Mouse (Mus musculus): ENCODE data around the gene Foxd3.
"Not testable (repeated sequence)": the region's sequence is repeated elsewhere in the genome, so short reads cannot be mapped to it uniquely, and the experiment has no call there.

Foxd3 gene

DNA sequence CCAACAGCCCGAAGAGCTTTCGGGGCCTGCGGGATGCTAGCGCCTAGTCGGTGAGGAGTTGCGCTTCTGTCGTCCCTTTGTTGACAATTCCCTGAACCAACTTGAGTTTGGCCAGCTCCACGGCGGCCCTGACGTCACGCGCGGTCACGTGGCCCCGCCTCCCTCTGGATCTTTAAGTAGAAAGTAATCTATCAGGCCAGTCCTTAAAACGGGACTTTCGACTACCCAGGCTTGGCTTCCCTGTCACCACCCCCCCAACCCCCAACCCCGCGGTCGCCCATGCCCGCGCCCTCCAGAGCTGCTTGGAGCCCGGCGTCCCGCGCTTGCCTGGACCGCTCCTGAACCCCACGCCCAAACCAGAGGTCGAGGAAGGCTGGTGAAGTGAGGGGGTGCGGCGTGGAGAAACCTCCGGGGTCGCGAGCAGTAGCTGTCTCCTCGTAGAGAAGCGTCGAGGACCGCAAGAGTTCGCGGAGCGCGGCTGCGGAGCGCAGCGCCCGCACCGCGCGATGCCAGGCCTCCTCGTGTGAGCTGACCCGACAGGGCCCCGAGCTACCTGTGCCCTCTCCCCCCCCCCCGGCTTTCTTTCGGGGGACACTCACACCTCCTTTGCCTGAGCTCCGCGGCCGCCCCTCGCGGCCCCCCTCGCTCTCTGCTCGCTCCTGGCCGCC, at the start of gene Foxd3:
Foxd3 (plus strand) TSS at position 363 of the 668 bp plus-strand sequence.
- peak in 1 of 2 experiments; percentile 6 for DNase-seq (ENCODE audit: low spot score in 2 of 2)

DNA sequence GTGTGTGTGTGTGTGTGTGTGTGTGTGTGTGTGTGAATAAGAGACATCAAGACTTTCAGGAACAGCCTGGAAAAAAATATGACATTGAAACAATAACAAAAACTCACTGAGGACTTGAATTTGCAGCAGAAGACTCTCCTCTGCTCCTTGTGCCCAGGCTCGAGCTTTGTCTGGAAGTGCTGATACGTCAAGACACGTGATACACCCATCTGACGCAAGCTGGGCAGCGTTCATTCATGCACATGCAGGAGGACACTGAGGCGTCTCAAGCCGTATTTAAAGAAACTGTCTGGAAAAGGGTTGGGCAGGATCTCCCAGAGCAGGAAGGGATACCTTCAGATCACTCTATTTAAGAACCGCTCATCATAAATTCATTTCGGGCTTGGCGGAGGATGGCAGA, 43.9 kb upstream of the Foxd3 start:
- DNase-seq (ENCODE audit: low spot score in 2 of 2), result no peak

DNA sequence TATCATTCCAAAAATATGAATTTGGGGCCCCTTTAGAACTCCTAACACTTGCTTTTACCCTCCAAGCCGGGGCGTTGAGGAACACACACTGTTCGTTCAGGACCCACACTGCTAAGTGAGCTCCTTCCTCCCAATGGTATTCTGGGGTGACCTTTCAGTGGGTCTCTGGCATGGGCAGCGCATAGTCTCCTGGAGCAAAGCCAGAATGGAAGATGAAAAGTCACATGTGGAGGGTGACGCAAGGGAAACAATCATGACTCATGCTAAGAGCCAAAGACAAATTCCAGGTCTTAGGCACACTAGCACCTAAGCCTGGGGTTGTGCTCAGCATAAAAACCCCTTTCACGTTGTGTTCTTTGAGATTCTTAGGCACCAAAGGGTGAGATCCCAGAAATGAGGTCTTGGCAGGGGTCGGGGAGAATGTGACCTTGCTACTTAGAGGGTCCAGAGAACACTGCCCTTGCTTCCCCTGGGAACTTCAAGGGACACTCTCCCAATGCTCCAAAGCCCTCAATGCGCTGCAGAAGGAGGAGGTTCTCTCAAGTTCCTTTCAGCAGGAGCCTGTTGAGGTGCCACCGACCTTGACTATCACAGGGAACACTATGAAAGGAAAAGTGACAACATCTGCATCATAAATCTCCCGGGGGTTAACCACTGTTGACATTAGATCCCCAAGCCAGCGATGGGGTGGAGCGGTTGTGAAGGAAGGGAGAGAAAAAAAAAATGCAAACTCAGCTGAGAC, 43.3 kb upstream of the Foxd3 start:
- DNase-seq (ENCODE audit: low spot score in 2 of 2), result no peak

DNA sequence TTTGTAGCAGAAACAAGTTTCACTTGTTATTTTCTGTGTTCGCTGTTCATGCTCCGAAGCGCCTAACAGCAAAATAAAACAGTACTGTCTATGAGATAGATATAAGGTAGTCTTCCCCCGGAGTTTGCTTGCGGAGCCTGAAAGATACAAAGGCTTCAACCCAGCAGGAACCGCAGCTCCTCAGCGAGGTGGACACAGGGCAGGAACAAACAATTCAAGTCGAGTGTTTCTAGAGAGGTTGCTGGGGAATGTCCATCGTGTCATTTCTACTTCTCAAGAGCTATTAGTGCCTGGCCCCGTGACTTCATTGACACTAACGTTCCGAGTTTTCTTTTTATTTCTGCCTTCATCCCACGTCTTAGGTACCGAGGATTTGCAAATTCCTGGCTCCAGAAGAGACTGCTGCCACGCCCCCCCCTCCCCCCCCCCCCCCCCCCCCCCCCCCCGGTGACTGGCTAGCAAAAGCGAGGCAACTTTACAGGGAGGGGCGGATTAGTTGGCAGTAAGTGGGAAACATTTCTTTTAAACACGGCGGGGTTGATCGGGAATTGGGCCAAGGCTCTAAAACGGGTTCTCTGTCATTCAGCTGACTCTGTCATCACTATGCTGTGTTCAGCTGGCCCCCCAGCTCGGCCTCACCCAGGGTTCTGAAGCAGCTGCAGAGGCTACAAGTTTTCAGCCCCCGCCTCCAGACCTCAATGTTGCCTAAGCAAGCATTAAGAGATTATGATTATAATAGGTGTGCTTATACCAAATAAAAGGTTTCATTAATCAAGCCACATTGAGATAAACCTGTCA, 29.9 kb upstream of the Foxd3 start:
- no peak for DNase-seq (ENCODE audit: low spot score in 2 of 2)

DNA sequence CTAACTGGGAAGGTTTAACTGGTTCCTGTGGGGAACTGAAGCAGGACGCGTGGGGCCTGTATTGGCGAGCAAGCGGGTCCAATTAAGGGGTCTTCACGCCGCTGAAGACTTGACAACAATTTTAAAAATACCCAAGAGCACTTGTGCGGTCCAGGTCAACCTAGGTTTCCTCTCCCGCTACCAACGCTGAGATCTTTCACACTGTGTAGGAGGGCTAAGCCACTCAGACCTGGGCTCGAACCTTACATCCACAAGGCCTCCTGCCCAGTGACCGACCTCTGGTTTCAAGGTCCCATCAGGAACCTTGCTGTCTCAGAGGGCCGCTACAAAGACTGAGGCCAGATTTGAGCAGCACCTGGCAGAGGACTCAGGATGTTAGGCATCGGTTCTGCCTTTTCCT, 29.0 kb upstream of the Foxd3 start:
- no peak for DNase-seq (ENCODE audit: low spot score in 2 of 2)

DNA sequence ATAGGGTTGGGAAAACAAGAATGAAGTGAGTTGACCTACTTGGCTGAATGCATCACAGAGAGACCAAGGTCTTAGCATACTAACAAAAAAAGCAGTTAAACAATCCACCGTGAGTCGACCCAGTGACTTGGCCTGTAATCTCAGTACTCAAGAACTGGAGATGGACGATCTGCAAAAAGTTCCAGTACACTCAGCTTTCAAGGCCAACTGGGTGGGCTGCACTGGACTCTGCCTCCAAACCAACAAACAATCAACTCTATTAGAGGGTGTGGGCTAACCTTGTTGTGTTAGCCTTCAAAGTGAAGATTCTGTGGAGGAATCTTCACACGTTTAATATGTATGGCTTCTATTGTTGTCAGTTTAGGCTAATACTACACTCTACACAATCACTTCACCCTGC, 20.1 kb upstream of the Foxd3 start:
- no peak for DNase-seq (ENCODE audit: low spot score in 2 of 2)

DNA sequence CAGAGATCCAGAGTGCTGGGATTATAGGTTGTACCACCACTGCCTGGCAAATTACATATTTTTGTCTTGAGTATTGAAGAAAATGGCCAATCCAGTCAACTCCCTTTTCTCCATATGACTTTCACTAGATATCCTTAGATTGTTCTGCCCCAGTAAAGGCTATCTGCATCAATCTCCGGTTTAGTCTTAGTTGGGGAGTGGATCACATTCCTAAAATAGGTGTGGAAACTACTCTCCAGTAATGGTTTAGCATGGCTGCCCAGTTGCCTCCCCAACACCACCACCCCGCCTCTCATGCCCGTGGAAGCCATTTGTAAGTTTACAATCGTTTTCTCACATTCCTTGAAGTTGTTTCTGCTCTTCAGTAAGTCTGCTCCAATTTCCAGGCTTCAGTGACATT, 19.4 kb upstream of the Foxd3 start:
- no peak for DNase-seq (ENCODE audit: low spot score in 2 of 2)

DNA sequence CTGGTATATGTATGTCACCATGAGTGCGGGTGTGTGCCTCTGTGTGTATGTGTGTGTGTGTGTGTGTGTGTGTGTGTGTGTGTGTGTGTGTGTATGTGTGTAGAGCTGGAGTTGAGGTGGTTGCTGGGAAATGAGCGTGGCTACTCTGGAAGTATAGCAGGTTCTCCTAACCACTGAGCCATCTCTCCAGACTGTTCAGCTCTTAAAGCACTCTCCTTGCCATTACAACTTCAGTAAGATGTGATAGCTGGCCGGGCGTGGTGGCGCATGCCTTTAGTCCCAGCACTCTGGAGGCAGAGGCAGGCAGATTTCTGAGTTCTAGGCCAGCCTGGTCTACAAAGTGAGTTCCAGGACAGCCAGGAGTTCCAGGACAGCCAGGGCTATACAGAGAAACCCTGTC, 15.5 kb upstream of the Foxd3 start:
- DNase-seq (ENCODE audit: low spot score in 2 of 2), result not testable (repeated sequence)

DNA sequence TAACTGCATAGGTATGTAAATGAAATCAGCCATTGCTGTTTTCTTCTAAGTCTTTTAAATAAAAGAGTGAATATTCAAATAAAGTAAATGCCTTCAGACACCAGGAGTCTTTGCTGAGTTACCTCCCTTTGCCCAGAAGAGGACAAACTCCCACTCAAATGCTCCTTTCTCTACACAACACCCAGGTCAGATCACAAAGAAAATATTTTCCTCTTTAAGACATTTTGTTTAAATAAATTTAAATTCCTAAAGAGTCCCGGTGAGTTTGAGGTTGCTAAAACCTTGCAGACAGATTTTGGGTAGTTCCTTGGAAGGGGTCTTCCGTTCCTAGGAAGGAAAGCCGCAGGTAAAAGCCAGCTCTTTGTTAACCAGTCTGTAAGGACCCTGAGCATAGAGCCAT, 14.2 kb upstream of the Foxd3 start:
- DNase-seq (ENCODE audit: low spot score in 2 of 2), result no peak

DNA sequence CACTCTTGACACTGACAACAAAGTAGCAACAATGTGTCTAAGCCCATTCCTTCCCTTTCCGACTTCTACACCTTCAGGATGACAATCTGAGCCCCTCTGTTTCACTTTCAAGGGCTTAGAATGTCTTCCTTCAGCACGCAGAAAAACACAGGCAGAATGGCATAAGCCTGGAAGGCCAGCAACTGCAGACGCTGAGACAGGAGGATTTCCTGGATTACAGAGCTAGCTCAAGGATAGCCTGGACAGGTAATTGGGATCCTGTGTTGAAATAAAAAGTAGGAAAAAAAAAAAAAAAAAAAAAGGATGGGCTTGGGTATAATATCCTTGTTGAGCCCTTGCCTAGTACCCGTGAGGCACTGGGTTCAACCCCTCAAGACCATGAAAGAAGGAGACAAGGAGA, 10.5 kb upstream of the Foxd3 start:
- no peak for DNase-seq (ENCODE audit: low spot score in 2 of 2)

DNA sequence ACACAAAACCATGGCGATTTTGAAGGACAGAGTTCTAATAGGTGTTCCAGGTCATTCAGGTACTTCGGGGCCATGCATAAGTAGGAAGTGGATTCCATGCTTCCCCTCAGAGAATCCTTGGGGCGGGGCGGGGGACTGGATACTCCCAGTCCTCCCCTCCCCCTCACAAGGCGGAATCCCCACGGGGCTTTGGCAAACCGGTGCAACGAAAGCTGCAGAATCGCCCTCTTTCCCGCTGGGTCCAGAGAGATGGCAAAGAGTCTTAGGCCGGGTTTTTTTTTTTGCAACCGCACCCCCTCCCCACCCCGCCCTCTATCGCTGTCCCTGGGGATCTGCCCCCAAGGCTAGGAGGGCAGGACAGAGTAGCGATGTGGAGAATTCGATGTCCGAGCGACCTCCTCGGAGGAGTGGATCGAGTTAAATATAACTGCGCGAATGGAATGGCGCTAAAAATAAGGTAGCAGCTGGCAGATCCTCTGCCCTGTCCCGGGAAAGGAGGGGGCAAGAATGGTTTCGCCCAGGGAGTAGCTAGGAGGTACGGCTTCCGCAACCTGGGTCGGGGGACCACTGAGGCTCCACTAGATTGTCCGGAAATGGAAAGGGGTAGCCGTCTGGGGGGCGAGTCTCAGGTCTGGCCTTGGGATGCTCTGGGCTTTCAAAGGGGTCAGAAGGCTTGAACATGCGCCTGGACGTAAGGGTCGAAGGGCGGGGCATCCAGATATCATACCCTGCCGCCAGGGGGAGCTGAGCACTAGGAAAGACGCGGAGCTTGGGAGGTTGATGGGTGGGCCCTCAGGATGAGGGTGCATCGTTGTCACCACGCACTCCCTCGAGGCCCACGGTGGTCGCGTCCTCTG, 5.8 kb upstream of the Foxd3 start:
- peak in 1 of 2 experiments; percentile 6 for DNase-seq (ENCODE audit: low spot score in 2 of 2)

DNA sequence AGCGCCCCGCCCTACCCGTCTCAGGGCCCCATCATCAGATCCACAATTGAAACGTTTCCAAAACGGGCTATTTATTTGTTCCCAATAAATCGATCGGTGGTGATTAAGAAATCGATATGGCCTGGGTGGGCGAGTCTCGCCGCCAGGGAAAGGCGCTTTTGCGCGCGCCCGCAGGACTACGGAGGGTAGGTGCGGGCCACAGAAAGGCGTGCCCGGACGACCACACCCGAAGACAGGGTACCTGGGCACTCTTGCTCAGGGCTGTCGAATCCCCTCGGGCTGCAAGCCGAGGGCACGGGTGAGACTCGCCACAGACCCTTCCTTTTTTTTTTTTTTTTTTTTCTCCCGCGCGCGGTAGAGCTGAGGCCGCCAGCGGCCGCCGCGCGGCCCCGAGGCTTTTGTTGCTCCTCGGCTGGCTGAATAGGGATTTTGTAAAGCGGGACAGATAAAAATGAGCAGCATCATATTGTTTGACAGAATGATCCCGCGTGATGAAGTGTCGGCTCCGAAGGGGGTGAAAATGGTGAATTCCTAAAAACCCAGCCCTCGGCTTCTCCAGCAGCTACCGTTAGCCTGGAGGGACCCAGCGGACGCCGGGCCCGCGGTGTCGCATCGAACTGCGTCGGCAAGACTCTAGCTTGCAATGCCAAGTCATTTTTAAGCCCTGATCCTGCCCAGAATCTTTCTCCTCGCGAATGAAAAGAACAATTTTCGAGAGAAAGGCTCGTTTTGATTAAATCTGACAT, 5.0 kb upstream of the Foxd3 start:
- DNase-seq (ENCODE audit: low spot score in 2 of 2), result peak in 1 of 2 experiments; percentile 9

DNA sequence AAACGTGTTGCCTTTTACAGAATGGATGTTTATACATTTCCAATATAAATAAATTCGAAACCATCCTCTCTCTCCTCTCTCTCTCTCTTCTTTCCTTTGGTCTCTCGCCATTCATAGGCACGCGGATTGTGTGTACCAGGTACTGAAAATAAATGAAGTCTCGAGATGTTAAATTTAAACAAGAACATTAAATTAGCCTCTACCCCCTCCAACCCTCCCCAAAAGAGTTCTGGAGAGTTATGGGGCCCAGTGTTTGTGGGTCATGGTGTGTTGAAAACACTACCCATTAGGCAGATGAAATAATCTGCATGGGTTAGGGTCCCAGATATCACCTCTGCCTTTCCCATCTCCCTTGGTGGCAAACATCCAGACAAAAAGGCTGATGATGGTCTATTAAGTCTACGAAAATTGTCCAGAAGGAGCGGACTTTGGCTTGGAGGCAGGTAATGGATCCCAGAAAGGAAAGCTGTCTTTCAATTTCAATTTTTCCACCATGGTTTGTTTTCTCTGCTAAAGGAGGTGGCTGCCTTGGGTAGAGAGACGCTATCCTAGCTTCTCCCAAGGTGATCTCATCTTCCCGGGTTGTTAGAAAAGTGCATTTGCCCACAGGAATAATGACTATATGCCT, 4.2 kb upstream of the Foxd3 start:
- no peak for DNase-seq (ENCODE audit: low spot score in 2 of 2)

DNA sequence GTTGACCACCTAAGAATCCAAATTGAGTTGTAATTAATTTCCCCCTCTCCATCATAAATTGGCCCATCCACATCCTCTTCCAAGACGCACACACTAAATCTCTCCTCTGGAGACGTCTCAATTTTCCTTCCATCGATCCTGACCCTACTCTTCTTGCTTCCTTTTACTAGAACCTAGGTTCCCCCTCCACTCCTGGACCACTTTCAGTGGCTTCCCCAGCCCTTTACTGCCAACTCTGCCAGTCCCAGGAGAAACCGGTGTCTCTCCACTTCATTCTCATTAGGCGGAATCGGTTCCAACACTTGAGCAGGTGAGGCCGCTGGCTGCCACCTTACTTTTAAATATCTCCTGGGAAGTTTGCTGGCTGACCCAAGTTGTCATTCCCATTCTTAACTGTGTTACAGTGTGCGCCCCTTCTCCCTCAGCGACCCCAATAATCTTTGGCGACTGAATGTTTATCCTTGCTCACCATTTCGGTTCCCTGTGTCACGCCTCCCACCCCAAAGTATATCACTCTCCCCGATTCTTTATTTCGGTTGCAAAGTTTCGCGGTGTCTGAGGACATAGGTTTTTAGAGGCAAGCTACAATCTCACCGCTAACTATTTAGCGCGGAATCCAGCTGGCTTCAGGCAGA, 3.4 kb upstream of the Foxd3 start:
- DNase-seq (ENCODE audit: low spot score in 2 of 2), result peak in 1 of 2 experiments; percentile 7

DNA sequence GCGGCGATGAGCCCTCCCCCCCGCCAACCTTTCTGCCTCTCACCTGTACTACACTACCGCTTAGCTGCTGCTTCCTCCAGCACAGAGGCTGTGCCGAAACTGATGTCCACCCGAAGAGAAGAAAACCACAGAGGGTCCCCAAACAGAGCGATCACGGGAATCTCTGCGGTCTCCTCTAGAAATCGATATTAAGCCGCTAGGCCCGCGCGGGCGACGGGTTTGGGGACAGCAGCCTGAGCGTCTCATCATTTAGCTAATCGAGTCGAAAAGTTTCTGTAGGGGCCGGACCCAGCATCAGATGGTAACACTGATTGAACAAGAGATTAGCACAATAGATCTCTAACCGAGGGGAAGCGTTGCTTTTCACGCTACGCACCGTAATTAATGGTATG, 2.9 kb upstream of the Foxd3 start:
- DNase-seq (ENCODE audit: low spot score in 2 of 2), result peak in 1 of 2 experiments; percentile 6

DNA sequence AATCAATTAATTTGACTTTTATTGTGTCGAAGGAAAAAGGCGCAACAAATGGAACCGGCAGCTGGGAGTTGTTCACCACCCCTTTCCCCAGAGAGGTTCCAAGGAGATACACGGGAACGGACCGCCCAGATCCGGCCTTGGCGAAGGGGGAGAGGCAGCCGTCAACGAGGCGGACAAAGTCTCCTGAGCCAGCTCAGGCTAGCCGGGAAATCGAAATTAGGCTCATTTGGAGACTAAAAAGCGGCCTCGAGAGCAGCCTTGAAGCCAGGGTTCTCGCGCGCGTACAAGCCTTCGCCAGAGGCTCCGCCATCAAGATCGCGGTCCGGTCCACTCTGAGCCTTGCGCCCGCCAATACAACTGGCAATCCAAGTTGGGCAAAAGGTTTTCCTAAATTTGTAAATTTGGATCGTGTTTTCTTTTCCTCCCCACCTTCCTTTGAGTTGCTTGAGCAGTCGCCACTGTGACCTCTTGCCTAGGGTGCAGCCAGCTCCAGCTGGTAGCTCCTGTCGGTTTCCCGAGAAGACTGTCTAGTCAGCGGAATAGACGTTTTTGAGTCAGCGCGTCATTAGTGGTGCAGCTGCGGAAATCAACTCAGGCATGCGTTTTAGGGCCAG, 2.4 kb upstream of the Foxd3 start:
- DNase-seq (ENCODE audit: low spot score in 2 of 2), result no peak

DNA sequence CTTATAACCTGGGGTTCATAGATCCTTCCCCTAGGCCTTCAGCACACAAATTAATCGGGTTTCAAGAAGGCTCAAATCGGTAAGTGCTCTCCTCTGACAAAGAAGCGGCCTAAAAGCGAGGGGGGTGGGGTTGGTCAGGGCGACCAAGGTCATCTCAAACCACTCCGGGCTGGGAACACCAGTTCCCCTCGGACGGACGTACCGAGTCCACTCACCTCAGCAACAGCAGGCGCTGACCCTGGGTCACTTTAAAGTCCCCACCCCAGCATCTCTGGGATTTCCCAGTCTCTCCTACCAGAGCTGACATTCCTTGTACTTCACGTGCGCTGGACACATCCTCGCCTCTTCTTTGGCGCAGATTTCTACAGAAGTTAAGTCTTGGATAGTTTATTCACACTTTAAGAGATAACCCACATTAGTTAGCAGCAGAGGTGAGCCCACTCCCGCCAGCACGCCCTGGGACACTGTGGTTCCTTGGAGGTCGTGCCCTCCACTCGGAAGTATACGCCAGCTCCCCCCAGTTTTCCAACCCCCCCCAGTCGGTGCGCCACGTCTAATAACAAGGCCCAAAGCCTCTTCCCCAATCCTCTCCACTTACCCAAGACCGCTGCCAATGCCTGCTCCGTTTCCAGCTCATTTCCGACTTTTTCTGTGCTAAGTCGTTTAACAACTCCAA, 1.3 kb upstream of the Foxd3 start:
- DNase-seq (ENCODE audit: low spot score in 2 of 2), result no peak

DNA sequence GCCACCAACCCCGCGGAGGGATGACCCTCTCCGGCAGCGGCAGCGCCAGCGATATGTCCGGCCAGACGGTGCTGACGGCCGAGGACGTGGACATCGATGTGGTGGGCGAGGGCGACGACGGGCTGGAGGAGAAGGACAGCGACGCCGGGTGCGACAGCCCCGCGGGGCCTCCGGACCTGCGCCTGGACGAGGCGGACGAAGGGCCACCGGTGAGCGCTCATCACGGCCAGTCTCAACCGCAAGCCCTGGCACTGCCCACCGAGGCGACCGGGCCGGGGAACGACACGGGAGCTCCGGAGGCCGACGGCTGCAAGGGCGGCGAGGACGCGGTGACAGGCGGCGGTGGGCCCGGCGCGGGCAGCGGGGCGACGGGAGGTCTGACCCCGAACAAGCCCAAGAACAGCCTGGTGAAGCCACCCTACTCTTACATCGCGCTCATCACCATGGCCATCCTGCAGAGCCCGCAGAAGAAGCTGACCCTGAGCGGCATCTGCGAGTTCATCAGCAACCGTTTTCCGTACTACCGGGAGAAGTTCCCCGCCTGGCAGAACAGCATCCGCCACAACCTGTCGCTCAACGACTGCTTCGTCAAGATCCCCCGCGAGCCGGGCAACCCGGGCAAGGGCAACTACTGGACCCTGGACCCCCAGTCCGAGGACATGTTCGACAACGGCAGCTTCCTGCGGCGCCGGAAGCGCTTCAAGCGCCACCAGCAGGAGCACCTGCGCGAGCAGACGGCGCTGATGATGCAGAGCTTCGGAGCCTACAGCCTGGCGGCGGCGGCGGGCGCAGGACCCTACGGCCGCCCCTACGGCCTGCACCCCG, 718 bp downstream of the Foxd3 start:
- peak in 1 of 2 experiments; percentile 14 for DNase-seq (ENCODE audit: low spot score in 2 of 2)

All from frontal cortex, postnatal 10 days (tissue).